Mouse (Mus musculus) stomach, embryonic 14.5 days (tissue): ENCODE measurements around the gene Gm28845. TPM values are rescaled to one million over a fixed set of nuclear protein-coding genes. Genes with fewer than 3 reads are reported as not detected.

Experiments used
- ATAC-seq: fragments of 200-750 bp; cut with Nextera tagmentation; 2 replicates; pipeline ENCODE4 v1.8.0; 2017; ENCODE audit warnings: low read depth, moderate TSS enrichment; ENCODE audit not compliant: insufficient number of reproducible peaks, insufficient read depth, low FRiP score
- H3K27ac ChIP-seq: fragments of 300-500 bp; sonication (generic); 2 replicates; pipeline ENCODE4 v1.5.1; 2014; ENCODE audit warnings: mild to moderate bottlenecking, low read length, moderate library complexity, mixed read lengths
- H3K27me3 ChIP-seq: fragments of 300-500 bp; sonication (generic); 2 replicates; pipeline ENCODE4 v1.6.1; 2014; ENCODE audit warnings: low read length, control low read depth, mixed read lengths; ENCODE audit not compliant: control insufficient read depth, insufficient read depth
- H3K36me3 ChIP-seq: fragments of 300-500 bp; sonication (generic); 2 replicates; pipeline ENCODE4 v1.6.1; 2014; ENCODE audit warnings: mild to moderate bottlenecking, control low read depth, low read length, moderate library complexity, mixed read lengths; ENCODE audit not compliant: control insufficient read depth, insufficient read depth
- H3K4me1 ChIP-seq: fragments of 300-500 bp; sonication (generic); 2 replicates; pipeline ENCODE4 v1.6.1; 2014; ENCODE audit warnings: low read length, control low read depth, mixed read lengths; ENCODE audit not compliant: control insufficient read depth, insufficient read depth
- H3K4me2 ChIP-seq: fragments of 300-500 bp; sonication (generic); replicated peaks from 2 replicates; pipeline ENCODE4 v1.6.1; 2014; ENCODE audit warnings: low read depth, low read length, control low read depth
- H3K4me3 ChIP-seq: fragments of 300-500 bp; sonication (generic); 2 replicates; pipeline ENCODE4 v1.5.1; 2014; ENCODE audit warnings: low read depth, low read length, control low read depth
- H3K9ac ChIP-seq: fragments of 300-500 bp; sonication (generic); replicated peaks from 2 replicates; pipeline ENCODE4 v1.6.1; 2014; ENCODE audit warnings: low read depth, mild to moderate bottlenecking, control low read depth, low read length, moderate library complexity, mixed read lengths
- H3K9me3 ChIP-seq: fragments of 300-500 bp; sonication (generic); 2 replicates; pipeline ENCODE4 v1.6.1; 2016; ENCODE audit warnings: low read depth, low read length, control low read depth; ENCODE audit not compliant: control insufficient read depth
- WGBS: fragments of 180-500 bp; shearing (Covaris S2); extraction: QIAGEN DNeasy Blood & Tissue Kit; methylation state at CpG from one replicate; pipeline ENCODE4 v1.1.7; 2014; 5-methylcytosine and 5-hydroxymethylcytosine counted together
- polyA plus RNA-seq: library from polyadenylated mRNA; unstranded; fragments of >200 nt; fragmentation: Nextera tagmentation; extraction: Ambion mirVana; gene quantifications from 2 replicates; pipeline ENCODE4 v1.2.1, GENCODE M21; 2014

The Gm28845 gene
- polyA plus RNA-seq, 1 experiment from 2014 or later = not detected

GRCm38 (mm10) chr1:65137560-65137959 is 18.2 kb upstream of the Gm28845 start:
- no peak overlapping the region for H3K4me3 ChIP-seq
- no peaks in the 10 kb centered on the region for H3K9me3 ChIP-seq
- ATAC-seq = no peak
- H3K4me2 ChIP-seq = no peak overlapping the region
- no peaks in the 10 kb centered on the region for H3K36me3 ChIP-seq
- H3K27ac ChIP-seq = no peak overlapping the region
- no peaks in the 10 kb centered on the region for H3K4me1 ChIP-seq
- H3K27me3 ChIP-seq = no peaks in the 10 kb centered on the region
- 82% methylated on average over 6 of the region's 6 CpGs for WGBS
- H3K9ac ChIP-seq = no peak overlapping the region

- no peak overlapping the region for H3K9ac ChIP-seq
- H3K27me3 ChIP-seq = no peaks in the 10 kb centered on the region
- no peak overlapping the region for H3K27ac ChIP-seq
- H3K9me3 ChIP-seq = no peaks in the 10 kb centered on the region
- H3K4me1 ChIP-seq = no peaks in the 10 kb centered on the region
- H3K4me2 ChIP-seq = no peak overlapping the region
- WGBS = 92% methylated on average over 1 of the region's 1 CpGs
- H3K4me3 ChIP-seq = no peak overlapping the region
- ATAC-seq = no peak
- H3K36me3 ChIP-seq = no peaks in the 10 kb centered on the region
Observed at GRCm38 (mm10) chr1:65132833-65133232, 13.5 kb upstream of the Gm28845 start.

GRCm38 (mm10) chr1:65131671-65132070 is 12.3 kb upstream of the Gm28845 start:
- no peaks in the 10 kb centered on the region for H3K4me1 ChIP-seq
- no peak overlapping the region for H3K27ac ChIP-seq
- H3K27me3 ChIP-seq = no peaks in the 10 kb centered on the region
- H3K4me2 ChIP-seq = no peak overlapping the region
- H3K36me3 ChIP-seq = no peaks in the 10 kb centered on the region
- H3K4me3 ChIP-seq = no peak overlapping the region
- H3K9me3 ChIP-seq = no peaks in the 10 kb centered on the region
- no peak for ATAC-seq
- no peak overlapping the region for H3K9ac ChIP-seq
- 85% methylated on average over 1 of the region's 1 CpGs for WGBS

GRCm38 (mm10) chr1:65130226-65130625 is 10.9 kb upstream of the Gm28845 start:
- ATAC-seq = no peak
- Histone ChIP-seq H3K4me1 (no peaks in the 10 kb centered on the region), H3K27me3 (no peaks in the 10 kb centered on the region), H3K4me3 (no peak overlapping the region), H3K4me2 (no peak overlapping the region), H3K9ac (no peak overlapping the region), H3K9me3 (no peaks in the 10 kb centered on the region), H3K36me3 (no peaks in the 10 kb centered on the region), H3K27ac (no peak overlapping the region)
- WGBS = 72% methylated on average over 3 of the region's 3 CpGs

- no peaks in the 10 kb centered on the region for H3K4me1 ChIP-seq
- no peak overlapping the region for H3K9ac ChIP-seq
- H3K4me3 ChIP-seq = no peak overlapping the region
- H3K27me3 ChIP-seq = no peaks in the 10 kb centered on the region
- no peak overlapping the region for H3K27ac ChIP-seq
- 53% methylated on average over 3 of the region's 3 CpGs for WGBS
- no peak for ATAC-seq
- no peaks in the 10 kb centered on the region for H3K36me3 ChIP-seq
- H3K4me2 ChIP-seq = no peak overlapping the region
- H3K9me3 ChIP-seq = no peaks in the 10 kb centered on the region
Observed at GRCm38 (mm10) chr1:65129634-65130180, 10.3 kb upstream of the Gm28845 start.

- ATAC-seq = no peak
- no peaks in the 10 kb centered on the region for H3K4me1 ChIP-seq
- H3K4me3 ChIP-seq = no peak within 1 kb of the TSS
- no peaks in the 10 kb centered on the region for H3K9me3 ChIP-seq
- no peaks in the 10 kb centered on the region for H3K36me3 ChIP-seq
- H3K9ac ChIP-seq = no peak within 1 kb of the TSS
- no peaks in the 10 kb centered on the region for H3K27me3 ChIP-seq
- no peak within 1 kb of the TSS for H3K4me2 ChIP-seq
- WGBS = 24% methylated on average over 9 of the region's 9 CpGs
- H3K27ac ChIP-seq = no peak within 1 kb of the TSS
Observed at GRCm38 (mm10) chr1:65122574-65123372, 3.4 kb upstream of the Gm28845 start, which contains the start of gene D630023F18Rik. TSS of gene D630023F18Rik (minus strand) at chr1:65123214.

GRCm38 (mm10) chr1:65118150-65118913 is 1.0 kb downstream of the Gm28845 start:
- Histone ChIP-seq H3K36me3 (no peaks in the 10 kb centered on the region), H3K4me2 (no peak overlapping the region), H3K27me3 (no peaks in the 10 kb centered on the region), H3K9me3 (no peaks in the 10 kb centered on the region), H3K27ac (no peak overlapping the region), H3K4me3 (no peak overlapping the region), H3K4me1 (no peaks in the 10 kb centered on the region), H3K9ac (no peak overlapping the region)
- WGBS = 55% methylated on average over 8 of the region's 8 CpGs
- peak; percentile 86 for ATAC-seq

- 91% methylated on average over 5 of the region's 5 CpGs for WGBS
- Histone ChIP-seq H3K4me1 (0 out of 2 replicates have a peak, but pooled peaks cover 2% of the 10 kb centered on the region), H3K4me3 (no peak overlapping the region), H3K9ac (no peak overlapping the region), H3K4me2 (no peak overlapping the region), H3K9me3 (no peaks in the 10 kb centered on the region), H3K36me3 (no peaks in the 10 kb centered on the region), H3K27ac (no peak overlapping the region), H3K27me3 (no peaks in the 10 kb centered on the region)
- no peak for ATAC-seq
Observed at GRCm38 (mm10) chr1:65113536-65114172, 5.7 kb downstream of the Gm28845 start.
